In genomic region chr4:151718866-151719475, GRCm38 (mm10) we compare ENCODE assay signal across 11 mouse cellular contexts.
DNase-seq lines count a peak whose midpoint lies in the region; ATAC-seq and TF ChIP-seq lines count a peak whose summit lies in the region.
"Had no signal": no experiment of that assay in that cellular context is flagged by ENCODE, and none has a peak within 500 bp of the region (broad histone marks: within the 10 kb centered on the region; RNA-seq: fewer than 3 reads in every experiment).

No protein-coding gene starts in this region.

- TF ChIP-seq POLR2A in lung, adult 2 months (IDR thresholded peaks at IDR 0.05; ENCODE audit: borderline replicate concordance, extremely low read depth, low read depth, low read length): no peak

- H3K36me3 ChIP-seq in lung, embryonic 16.5 days (ENCODE audit: control insufficient read depth, insufficient read depth, low read length): no peaks in the 10 kb centered on the region
- no peaks in the 10 kb centered on the region for H3K36me3 ChIP-seq in kidney, postnatal 0 days (ENCODE audit: insufficient read depth, low read length)
- no peaks in the 10 kb centered on the region for H3K36me3 ChIP-seq in stomach, embryonic 15.5 days
- H3K36me3 ChIP-seq: heart, embryonic 13.5 days had no signal

- no peaks in the 10 kb centered on the region for H3K9me3 ChIP-seq in lung, embryonic 16.5 days (ENCODE audit: control insufficient read depth, low read length)
- H3K9me3 ChIP-seq in kidney, postnatal 0 days (replicated peaks; ENCODE audit: low read length): no peaks in the 10 kb centered on the region
- no peaks in the 10 kb centered on the region for H3K9me3 ChIP-seq in stomach, embryonic 15.5 days
- H3K9me3 ChIP-seq: heart, embryonic 13.5 days had no signal

- H3K4me2 ChIP-seq in lung, embryonic 16.5 days (ENCODE audit: low read depth, low read length): no peak overlapping the region
- no peak overlapping the region for H3K4me2 ChIP-seq in kidney, postnatal 0 days (ENCODE audit: low read length)
- no peak overlapping the region for H3K4me2 ChIP-seq in stomach, embryonic 15.5 days
- H3K4me2 ChIP-seq: heart, embryonic 13.5 days; midbrain, embryonic 11.5 days had no signal

- TF ChIP-seq CTCF in lung, adult 2 months (IDR thresholded peaks at IDR 0.05; ENCODE audit: insufficient read depth, low read length): no peak
- no peak for TF ChIP-seq CTCF in kidney, postnatal 0 days (IDR thresholded peaks at IDR 0.05; ENCODE audit: low read depth)

- WGBS in lung, embryonic 16.5 days: 24% methylated on average over 21 of the region's 21 CpGs
- 38% methylated on average over 21 of the region's 21 CpGs for WGBS in lung, adult 2 months
- 21% methylated on average over 21 of the region's 21 CpGs for WGBS in kidney, postnatal 0 days
- 30% methylated on average over 21 of the region's 21 CpGs for WGBS in stomach, embryonic 15.5 days

- DNase-seq in embryo, embryonic 9.5 days (ENCODE audit: extremely low spot score): peak; percentile 13
- no peak for DNase-seq in embryo, embryonic 11 days
- DNase-seq in lung, adult 2 months: no peak
- peak; percentile 68 for DNase-seq in kidney, postnatal 0 days (ENCODE audit: low spot score)
- no peak for DNase-seq in ovary, postnatal 14 days (ENCODE audit: low spot score)
- DNase-seq in testis, postnatal 14 days (ENCODE audit: low spot score): no peak

- H3K4me1 ChIP-seq in lung, embryonic 16.5 days (replicated peaks; ENCODE audit: control insufficient read depth, insufficient read depth, low read length): peaks cover 5% of the 10 kb centered on the region; the same call in 1 of the 2 replicates
- H3K4me1 ChIP-seq in lung, adult 2 months (ENCODE audit: control insufficient read depth, insufficient read depth, low read length): no peaks in the 10 kb centered on the region
- H3K4me1 ChIP-seq in kidney, postnatal 0 days (replicated peaks; ENCODE audit: insufficient read depth, low read length): no peaks in the 10 kb centered on the region
- H3K4me1 ChIP-seq in stomach, embryonic 15.5 days: no peaks in the 10 kb centered on the region

- no peak overlapping the region for H3K27ac ChIP-seq in lung, embryonic 16.5 days (ENCODE audit: low read length)
- no peak overlapping the region for H3K27ac ChIP-seq in kidney, postnatal 0 days
- no peak overlapping the region for H3K27ac ChIP-seq in stomach, embryonic 15.5 days
- H3K27ac ChIP-seq: heart, embryonic 13.5 days had no signal

- H3K9ac ChIP-seq in lung, embryonic 16.5 days (ENCODE audit: low read length): no peak overlapping the region
- H3K9ac ChIP-seq in kidney, postnatal 0 days (ENCODE audit: low read depth, low read length): no peak overlapping the region
- H3K9ac ChIP-seq in stomach, embryonic 15.5 days: no peak overlapping the region
- H3K9ac ChIP-seq: heart, embryonic 13.5 days had no signal

- H3K4me3 ChIP-seq in lung, embryonic 16.5 days (ENCODE audit: low read length): no peak overlapping the region
- no peak overlapping the region for H3K4me3 ChIP-seq in lung, adult 2 months (replicated peaks; ENCODE audit: extremely low read depth, low read depth, low read length)
- no peak overlapping the region for H3K4me3 ChIP-seq in kidney, postnatal 0 days (replicated peaks; ENCODE audit: low read depth, low read length)
- no peak overlapping the region for H3K4me3 ChIP-seq in stomach, embryonic 15.5 days (replicated peaks)
- H3K4me3 ChIP-seq: heart, embryonic 13.5 days had no signal

- peak; percentile 64 for ATAC-seq in lung, embryonic 16.5 days (ENCODE audit: low read depth)
- ATAC-seq in kidney, postnatal 0 days (replicated peaks; ENCODE audit: low FRiP score, low read depth): no peak
- ATAC-seq in stomach, embryonic 15.5 days (ENCODE audit: insufficient read depth, low FRiP score, low read depth): peak; percentile 79; the same call in 1 of the 2 replicates
- ATAC-seq: Patski had no signal

- H3K27me3 ChIP-seq in lung, embryonic 16.5 days (ENCODE audit: control insufficient read depth, insufficient read depth, low read depth, low read length): no peaks in the 10 kb centered on the region
- H3K27me3 ChIP-seq in kidney, postnatal 0 days (ENCODE audit: insufficient read depth, low read length): no peaks in the 10 kb centered on the region
- no peaks in the 10 kb centered on the region for H3K27me3 ChIP-seq in stomach, embryonic 15.5 days (replicated peaks)
- H3K27me3 ChIP-seq: heart, embryonic 13.5 days; Patski had no signal

Comparison
In these comparisons a context has a peak if more than half of its experiments do, and no peak if none do; other contexts are left out.
1. DNase-seq: peak in embryo, embryonic 9.5 days (single experiment) and kidney, postnatal 0 days (single experiment); none in embryo, embryonic 11 days (single experiment), lung, adult 2 months (single experiment), ovary, postnatal 14 days (single experiment) and testis, postnatal 14 days (single experiment).